Mouse (Mus musculus) bone marrow, adult 2 months (tissue): ENCODE results near the gene Adgrv1.

Source experiments
- CTCF ChIP-seq: fragments of 200-500 bp; IDR thresholded peaks from 2 replicates; pipeline ENCODE4 v1.5.1; 2011; ENCODE audit warnings: low read length, control low read depth; ENCODE audit not compliant: control insufficient read depth, insufficient read depth
- POLR2A ChIP-seq: fragments of 200-500 bp; IDR thresholded peaks from 2 replicates; pipeline ENCODE4 v1.6.1; 2011; ENCODE audit warnings: low read depth, mild to moderate bottlenecking, control low read depth, low read length, borderline replicate concordance; ENCODE audit not compliant: control insufficient read depth

GRCm38 (mm10) chr13:81657008-81657350 lies 24.0 kb upstream of the Adgrv1 start:
- TF ChIP-seq CTCF (no peak), POLR2A (no peak)
